Mouse (Mus musculus): ENCODE results near the gene Cyp4f16. TPM values are rescaled to one million over a fixed set of nuclear protein-coding genes. Genes with fewer than 3 reads are reported as not detected.
A peak's percentile ranks its signal among the peaks of the same experiment; 100 is the strongest.
"Not testable (repeated sequence)": the region's sequence is repeated elsewhere in the genome, so short reads cannot be mapped to it uniquely, and the experiment has no call there.

Gene Cyp4f16
- polyA plus RNA-seq (2014; fragmentation: Nextera tagmentation; extraction: Ambion mirVana): 15.3 and 15.9 TPM in 2 replicates

DNA sequence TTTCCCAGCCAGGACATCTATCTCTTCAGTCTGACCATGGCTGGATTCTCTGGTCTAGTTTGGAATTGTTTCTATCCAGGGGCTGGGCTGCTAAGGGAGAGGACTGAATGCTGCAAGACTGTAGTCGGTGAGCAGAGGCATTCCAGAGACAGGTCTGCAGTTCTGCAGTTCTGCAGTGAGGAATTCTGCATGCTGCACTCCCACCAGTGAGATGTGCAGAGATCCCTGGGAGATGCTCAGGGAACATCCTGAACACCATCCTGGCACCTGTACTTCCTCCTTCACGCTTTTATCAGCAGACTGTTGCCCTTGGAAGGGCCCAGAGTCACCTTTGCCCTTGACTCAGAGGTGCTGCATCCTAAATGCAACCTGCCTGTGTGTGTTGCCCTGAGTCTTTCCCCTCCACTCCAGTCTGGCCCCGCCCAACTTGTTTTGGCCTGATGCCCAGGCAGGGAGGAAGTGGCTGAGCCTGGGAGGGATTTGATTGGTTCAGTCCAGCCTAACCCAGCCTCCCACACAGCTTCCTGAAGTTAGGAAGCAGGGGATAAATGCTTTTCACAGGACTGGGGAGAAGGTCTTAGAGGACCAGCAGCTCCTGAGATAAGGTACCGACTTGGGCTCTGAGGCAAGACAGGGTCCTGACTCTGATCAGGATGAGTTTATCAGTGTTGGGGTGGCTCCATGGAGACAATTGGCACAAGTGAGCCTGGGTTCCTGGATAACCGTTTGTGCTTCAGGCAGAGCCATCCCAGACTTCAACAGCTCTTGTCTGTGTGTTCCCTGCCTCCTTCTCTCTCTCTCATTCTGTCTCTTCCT, at the start of gene Cyp4f16:
Gene Cyp4f16 (plus strand): TSS at position 508 of the 816 bp plus-strand sequence.
- not testable (repeated sequence) for H3K4me1 ChIP-seq (ENCODE audit: control insufficient read depth, insufficient read depth, low read length); H3K27ac ChIP-seq (ENCODE audit: low read depth, low read length); H3K9me3 ChIP-seq (ENCODE audit: control insufficient read depth, low read length); H3K27me3 ChIP-seq (ENCODE audit: control insufficient read depth, insufficient read depth, low read length); H3K36me3 ChIP-seq (ENCODE audit: control insufficient read depth, insufficient read depth, low read length)
- Histone ChIP-seq H3K9ac (ENCODE audit: low read depth, low read length) (peak within 1 kb of the TSS; percentile 44; the same call in 1 of the 2 replicates), H3K4me3 (ENCODE audit: low read length) (peak within 1 kb of the TSS; percentile 43), H3K4me2 (replicated peaks; ENCODE audit: low read depth, low read length) (peak within 1 kb of the TSS; percentile 61)
- ATAC-seq (ENCODE audit: low FRiP score, low TSS enrichment): peak; percentile 96
- WGBS: 14% methylated on average over 5 of the region's 5 CpGs

DNA sequence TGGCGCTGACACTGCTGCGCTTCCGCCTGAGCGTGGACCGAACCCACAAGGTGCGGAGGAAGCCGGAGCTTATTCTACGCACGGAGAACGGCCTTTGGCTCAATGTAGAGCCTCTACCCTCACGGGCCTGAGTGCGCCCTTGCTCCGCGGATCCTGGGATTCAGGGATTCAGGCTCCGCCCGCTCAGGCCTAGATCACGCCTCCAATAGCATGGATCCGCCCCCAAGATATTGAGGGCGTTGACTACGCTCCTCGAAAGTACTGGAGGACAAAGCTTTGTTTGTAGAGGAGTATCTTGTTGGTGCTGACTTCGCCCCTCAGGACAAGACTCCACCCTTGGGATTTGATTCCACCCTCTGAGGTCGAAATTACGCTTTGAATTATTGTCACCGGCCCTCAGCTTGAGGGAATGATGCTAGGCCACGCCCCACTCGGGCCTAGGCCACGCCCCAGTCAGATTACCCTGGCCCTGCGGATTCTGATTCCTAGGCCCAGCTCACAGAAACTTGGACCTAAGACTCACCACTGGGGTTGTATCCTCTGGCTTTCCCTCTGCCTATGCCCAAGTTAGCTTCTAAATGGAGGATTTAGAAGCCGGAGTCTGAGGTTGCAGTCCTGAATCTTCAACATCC, 43.9 kb upstream of the Cyp4f16 start:
- Histone ChIP-seq H3K27me3 (ENCODE audit: control insufficient read depth, insufficient read depth, low read length) (no peaks in the 10 kb centered on the region), H3K4me2 (replicated peaks; ENCODE audit: low read depth, low read length) (peak overlapping the region; percentile 48), H3K9me3 (ENCODE audit: control insufficient read depth, low read length) (no peaks in the 10 kb centered on the region), H3K9ac (ENCODE audit: low read depth, low read length) (no peak overlapping the region), H3K4me1 (ENCODE audit: control insufficient read depth, insufficient read depth, low read length) (no peaks in the 10 kb centered on the region), H3K36me3 (ENCODE audit: control insufficient read depth, insufficient read depth, low read length) (no peaks in the 10 kb centered on the region), H3K4me3 (ENCODE audit: low read length) (peak overlapping the region; percentile 31), H3K27ac (ENCODE audit: low read depth, low read length) (no peak overlapping the region)
- ATAC-seq (ENCODE audit: low FRiP score, low TSS enrichment): peak; percentile 86
- 12% methylated on average over 30 of the region's 30 CpGs for WGBS

DNA sequence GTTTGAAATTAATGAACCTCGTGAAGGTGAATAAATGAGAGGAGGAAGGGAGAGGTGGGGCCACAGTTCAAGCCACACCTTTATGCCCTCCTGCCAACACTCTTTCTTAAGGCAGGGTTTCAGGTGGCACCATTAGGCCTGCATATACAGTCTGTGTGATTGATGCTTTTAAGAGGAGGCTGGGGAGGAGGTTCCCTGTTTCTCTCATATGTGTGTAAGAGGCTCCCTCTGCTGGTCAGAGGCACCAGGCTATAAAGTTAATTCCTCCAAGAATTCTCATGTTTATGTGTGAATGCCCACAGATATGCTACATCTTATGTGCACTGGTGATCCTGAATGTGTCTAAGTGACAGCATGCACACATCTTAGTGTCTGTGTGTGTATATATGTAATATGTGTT, 41.8 kb upstream of the Cyp4f16 start:
- Histone ChIP-seq H3K27me3 (ENCODE audit: control insufficient read depth, insufficient read depth, low read length) (no peaks in the 10 kb centered on the region), H3K4me1 (ENCODE audit: control insufficient read depth, insufficient read depth, low read length) (no peaks in the 10 kb centered on the region), H3K4me2 (replicated peaks; ENCODE audit: low read depth, low read length) (no peak overlapping the region), H3K9ac (ENCODE audit: low read depth, low read length) (no peak overlapping the region), H3K27ac (ENCODE audit: low read depth, low read length) (no peak overlapping the region), H3K9me3 (ENCODE audit: control insufficient read depth, low read length) (no peaks in the 10 kb centered on the region), H3K4me3 (ENCODE audit: low read length) (no peak overlapping the region), H3K36me3 (ENCODE audit: control insufficient read depth, insufficient read depth, low read length) (no peaks in the 10 kb centered on the region)
- peak; percentile 77 for ATAC-seq (ENCODE audit: low FRiP score, low TSS enrichment)
- 42% methylated on average over 1 of the region's 1 CpGs for WGBS

DNA sequence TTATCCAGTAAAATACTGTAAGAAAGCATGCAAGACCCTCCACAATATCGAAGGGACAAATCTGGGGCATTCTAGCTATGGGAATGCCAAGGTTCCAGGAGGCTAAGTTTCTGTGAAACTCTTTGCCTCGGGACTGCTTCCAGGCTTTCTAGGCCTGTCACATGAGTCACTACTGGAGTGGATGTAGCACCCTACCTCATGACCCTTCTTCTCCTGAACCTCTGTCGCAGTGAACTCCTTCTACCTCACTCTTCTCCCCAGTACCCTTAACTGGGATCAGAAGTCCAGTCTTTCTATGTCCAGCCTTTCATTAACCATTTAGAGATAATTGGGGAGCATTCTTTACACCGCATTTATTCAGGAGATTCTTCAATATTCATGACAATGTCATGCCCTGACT, 35.8 kb upstream of the Cyp4f16 start:
- not testable (repeated sequence) for H3K27me3 ChIP-seq (ENCODE audit: control insufficient read depth, insufficient read depth, low read length); H3K9ac ChIP-seq (ENCODE audit: low read depth, low read length); H3K4me1 ChIP-seq (ENCODE audit: control insufficient read depth, insufficient read depth, low read length); H3K9me3 ChIP-seq (ENCODE audit: control insufficient read depth, low read length); H3K4me2 ChIP-seq (replicated peaks; ENCODE audit: low read depth, low read length); ATAC-seq (ENCODE audit: low FRiP score, low TSS enrichment); H3K36me3 ChIP-seq (ENCODE audit: control insufficient read depth, insufficient read depth, low read length); H3K4me3 ChIP-seq (ENCODE audit: low read length); H3K27ac ChIP-seq (ENCODE audit: low read depth, low read length)
- WGBS: 89% methylated on average over 4 of the region's 4 CpGs

DNA sequence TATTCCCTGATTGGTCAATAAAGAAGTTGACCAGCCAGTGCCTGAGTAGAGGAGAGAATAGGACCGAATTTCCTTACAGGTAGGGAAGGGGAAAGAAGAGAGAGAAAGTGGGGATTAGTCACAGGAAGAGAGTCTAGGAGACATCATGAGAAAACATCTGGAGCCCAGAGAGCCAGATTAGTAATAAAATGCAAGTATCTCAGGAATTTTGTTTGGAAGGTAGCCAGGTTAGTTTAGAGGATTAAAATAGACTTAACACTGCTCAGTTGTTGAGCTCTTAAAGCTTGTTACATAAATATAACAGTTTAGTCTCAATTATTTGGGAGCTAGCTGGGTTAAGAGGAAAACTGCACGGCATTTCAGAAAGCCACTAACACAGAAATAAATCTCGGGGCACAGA, 35.3 kb upstream of the Cyp4f16 start:
- Histone ChIP-seq H3K4me2 (replicated peaks; ENCODE audit: low read depth, low read length) (no peak overlapping the region), H3K36me3 (ENCODE audit: control insufficient read depth, insufficient read depth, low read length) (no peaks in the 10 kb centered on the region), H3K27ac (ENCODE audit: low read depth, low read length) (no peak overlapping the region), H3K27me3 (ENCODE audit: control insufficient read depth, insufficient read depth, low read length) (no peaks in the 10 kb centered on the region), H3K4me3 (ENCODE audit: low read length) (no peak overlapping the region), H3K9ac (ENCODE audit: low read depth, low read length) (no peak overlapping the region), H3K9me3 (ENCODE audit: control insufficient read depth, low read length) (no peaks in the 10 kb centered on the region), H3K4me1 (ENCODE audit: control insufficient read depth, insufficient read depth, low read length) (no peaks in the 10 kb centered on the region)
- WGBS: 79% methylated on average over 3 of the region's 3 CpGs
- no peak for ATAC-seq (ENCODE audit: low FRiP score, low TSS enrichment)

DNA sequence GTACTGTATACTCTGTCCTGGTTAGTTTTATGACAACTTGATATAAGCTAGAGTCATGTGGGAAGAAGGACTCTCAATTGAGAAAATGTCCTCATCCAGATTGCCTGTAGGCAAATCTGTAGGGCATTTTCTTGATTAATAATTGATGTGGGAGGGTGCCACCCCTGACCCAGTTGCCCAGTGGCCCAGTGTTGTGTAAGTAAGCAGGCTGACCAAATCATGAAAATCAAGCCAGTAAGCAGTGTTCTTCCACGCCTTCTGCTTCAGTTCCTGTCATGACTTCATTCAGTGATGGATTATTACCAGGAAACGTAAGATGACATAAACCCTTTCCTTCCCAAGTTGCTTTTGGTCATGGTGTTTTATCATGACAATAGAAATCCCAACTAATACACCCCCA, 33.2 kb upstream of the Cyp4f16 start:
- 0 out of 2 replicates have a peak, but pooled peaks cover 6% of the 10 kb centered on the region for H3K4me1 ChIP-seq (ENCODE audit: control insufficient read depth, insufficient read depth, low read length)
- no peak for ATAC-seq (ENCODE audit: low FRiP score, low TSS enrichment)
- WGBS: 73% methylated on average over 2 of the region's 2 CpGs
- no peaks in the 10 kb centered on the region for H3K9me3 ChIP-seq (ENCODE audit: control insufficient read depth, low read length)
- no peaks in the 10 kb centered on the region for H3K27me3 ChIP-seq (ENCODE audit: control insufficient read depth, insufficient read depth, low read length)
- no peak overlapping the region for H3K4me2 ChIP-seq (replicated peaks; ENCODE audit: low read depth, low read length)
- no peak overlapping the region for H3K4me3 ChIP-seq (ENCODE audit: low read length)
- H3K27ac ChIP-seq (ENCODE audit: low read depth, low read length): no peak overlapping the region
- H3K36me3 ChIP-seq (ENCODE audit: control insufficient read depth, insufficient read depth, low read length): no peaks in the 10 kb centered on the region
- H3K9ac ChIP-seq (ENCODE audit: low read depth, low read length): no peak overlapping the region

DNA sequence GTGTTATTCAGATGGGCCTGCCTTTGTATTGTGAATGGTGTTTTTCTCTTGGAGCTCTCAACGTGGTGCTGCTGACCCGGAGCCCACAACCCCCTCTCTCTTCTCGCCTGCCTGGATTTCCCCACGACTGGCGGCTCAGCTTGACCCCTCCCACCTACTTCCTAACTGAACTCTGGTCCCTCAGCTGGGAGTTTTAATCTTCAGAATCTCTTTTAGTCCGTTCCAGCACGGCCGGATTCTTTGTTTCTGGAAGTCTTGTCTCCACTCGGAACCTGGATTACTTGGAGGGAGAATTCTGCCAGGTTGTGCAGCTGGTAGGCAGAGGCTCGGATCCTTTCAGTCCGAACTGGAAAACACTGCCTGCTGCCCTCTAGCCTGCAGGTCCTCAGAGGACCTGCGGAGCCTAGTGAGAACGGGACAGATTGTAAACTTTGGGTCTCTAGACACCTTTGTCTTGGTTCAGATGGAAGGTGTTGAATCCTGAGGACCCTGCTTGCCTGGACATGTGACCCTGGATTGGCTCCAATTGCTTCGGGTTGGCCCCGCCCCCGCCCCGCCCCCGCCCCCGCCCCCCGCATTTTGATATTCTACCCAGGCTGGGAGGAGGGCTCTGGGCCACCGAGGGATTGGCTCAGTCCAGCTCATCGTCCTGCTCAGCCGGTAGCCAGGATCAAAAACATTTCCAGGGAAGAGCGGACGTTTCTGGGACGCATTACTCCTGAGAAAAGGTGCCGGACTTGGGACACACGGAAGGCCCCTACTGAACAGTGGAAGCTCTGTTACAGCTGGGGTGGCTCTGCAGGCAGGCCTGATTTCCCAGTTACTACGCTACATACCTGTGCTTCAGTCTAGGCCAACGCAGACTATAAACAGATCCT, 30.3 kb upstream of the Cyp4f16 start, which contains the start of gene Cyp4f17:
Gene Cyp4f17 (plus strand): TSS at position 200 of the 878 bp plus-strand sequence.
- ATAC-seq (ENCODE audit: low FRiP score, low TSS enrichment): peak; percentile 95
- Histone ChIP-seq H3K36me3 (ENCODE audit: control insufficient read depth, insufficient read depth, low read length) (no peaks in the 10 kb centered on the region), H3K4me3 (ENCODE audit: low read length) (peak within 1 kb of the TSS; percentile 57), H3K4me1 (ENCODE audit: control insufficient read depth, insufficient read depth, low read length) (0 out of 2 replicates have a peak, but pooled peaks cover 6% of the 10 kb centered on the region), H3K27ac (ENCODE audit: low read depth, low read length) (peak within 1 kb of the TSS; percentile 67; the same call in 1 of the 2 replicates), H3K9ac (ENCODE audit: low read depth, low read length) (peak within 1 kb of the TSS; percentile 58), H3K9me3 (ENCODE audit: control insufficient read depth, low read length) (no peaks in the 10 kb centered on the region), H3K4me2 (replicated peaks; ENCODE audit: low read depth, low read length) (peak within 1 kb of the TSS; percentile 88), H3K27me3 (ENCODE audit: control insufficient read depth, insufficient read depth, low read length) (no peaks in the 10 kb centered on the region)
- 1% methylated on average over 30 of the region's 30 CpGs for WGBS

DNA sequence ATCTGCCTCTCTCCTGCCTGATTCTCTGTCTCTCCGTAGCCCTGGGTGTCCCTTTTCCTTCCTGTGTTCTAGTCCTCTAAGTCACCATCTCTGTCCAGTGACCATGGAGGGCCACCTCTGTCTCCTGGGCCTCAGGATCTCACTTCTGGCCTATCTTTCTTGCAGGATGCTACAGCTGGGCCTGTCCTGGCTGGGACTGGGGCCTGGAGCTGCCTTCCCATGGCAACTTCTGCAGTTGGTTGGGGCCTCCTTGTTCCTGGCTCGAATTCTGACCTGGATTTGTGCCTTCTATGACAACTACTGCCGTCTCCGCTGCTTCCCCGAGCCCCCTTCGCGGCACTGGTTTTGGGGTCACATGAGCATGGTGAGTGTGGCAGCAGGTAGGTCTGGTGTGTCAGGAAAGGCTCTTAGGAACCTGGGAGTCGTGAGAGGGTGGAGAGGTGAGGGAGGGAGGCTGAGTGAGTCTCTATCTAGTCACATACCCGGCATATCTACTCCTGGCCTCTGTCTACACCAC, 29.6 kb upstream of the Cyp4f16 start:
- ATAC-seq (ENCODE audit: low FRiP score, low TSS enrichment): peak; percentile 56; the same call in 1 of the 2 replicates

More for the DNA sequence above, 29.6 kb upstream of the Cyp4f16 start:
- Histone ChIP-seq H3K4me2 (replicated peaks; ENCODE audit: low read depth, low read length) (peak overlapping the region; percentile 88), H3K4me3 (ENCODE audit: low read length) (peak overlapping the region; percentile 57), H3K27me3 (ENCODE audit: control insufficient read depth, insufficient read depth, low read length) (no peaks in the 10 kb centered on the region), H3K4me1 (ENCODE audit: control insufficient read depth, insufficient read depth, low read length) (0 out of 2 replicates have a peak, but pooled peaks cover 6% of the 10 kb centered on the region), H3K27ac (ENCODE audit: low read depth, low read length) (peak overlapping the region; percentile 55; the same call in 1 of the 2 replicates), H3K36me3 (ENCODE audit: control insufficient read depth, insufficient read depth, low read length) (no peaks in the 10 kb centered on the region), H3K9ac (ENCODE audit: low read depth, low read length) (peak overlapping the region; percentile 58), H3K9me3 (ENCODE audit: control insufficient read depth, low read length) (no peaks in the 10 kb centered on the region)
- 28% methylated on average over 9 of the region's 9 CpGs for WGBS
